ENCODE assay signal across 9 mouse cellular contexts in genomic region chr19:5057876-5058775, GRCm38 (mm10). TPM values are rescaled to one million over a fixed set of nuclear protein-coding genes. Genes with fewer than 3 reads are reported as not detected.
A peak's percentile ranks its signal among the peaks of the same experiment; 100 is the strongest.
DNase-seq lines count a peak whose midpoint lies in the region; ATAC-seq and TF ChIP-seq lines count a peak whose summit lies in the region.
"Had no signal": no experiment of that assay in that cellular context is flagged by ENCODE, and none has a peak within 500 bp of the region (broad histone marks: within the 10 kb centered on the region; RNA-seq: fewer than 3 reads in every experiment).

No protein-coding gene starts in this region.

- intact Hi-C loops in left cerebral cortex, postnatal 10 days (cut with DNase I) = loop anchor here (2.0 kb wide), 1 partner anchor 15 kb away; no protein-coding TSS in a partner anchor

- no peak overlapping the region for H3K9ac ChIP-seq in kidney, embryonic 14.5 days (ENCODE audit: low read depth, low read length)
- no peak overlapping the region for H3K9ac ChIP-seq in lung, postnatal 0 days (replicated peaks; ENCODE audit: low read depth)

- DNase-seq in kidney, adult 2 months = no peak
- peak; percentile 96 for DNase-seq in ES-CJ7 (ENCODE audit: low read depth, low spot score)
- DNase-seq in lung, postnatal 0 days (ENCODE audit: low spot score) = peak; percentile 72
- no peak for DNase-seq in urinary bladder, postnatal 10 days (ENCODE audit: low spot score)
- no peak for DNase-seq in left cerebral cortex, postnatal 10 days (ENCODE audit: extremely low spot score in 1 of 2, low spot score in 2 of 2)
- DNase-seq: cerebellum, adult 11-12 months; forebrain, postnatal 0 days had no signal

- TF ChIP-seq EP300 in lung, postnatal 0 days (IDR thresholded peaks at IDR 0.05) = peak; percentile 69; the same call in 1 of the 2 replicates

- no peak for TF ChIP-seq CTCF in kidney, adult 2 months (conservative IDR thresholded peaks at IDR 0.05; ENCODE audit: insufficient read depth, insufficient read length, low read depth, low read length)
- TF ChIP-seq CTCF in lung, postnatal 0 days (IDR thresholded peaks at IDR 0.05) = no peak

- no peaks in the 10 kb centered on the region for H3K36me3 ChIP-seq in kidney, embryonic 14.5 days (ENCODE audit: control insufficient read depth, insufficient read depth, low read length)
- H3K36me3 ChIP-seq in kidney, adult 2 months (ENCODE audit: control insufficient read depth, insufficient read depth, low read length) = no peaks in the 10 kb centered on the region
- H3K36me3 ChIP-seq in lung, postnatal 0 days (ENCODE audit: insufficient read depth, low read length) = no peaks in the 10 kb centered on the region

- H3K27ac ChIP-seq in kidney, embryonic 14.5 days (ENCODE audit: low read depth, low read length) = peak overlapping the region; percentile 85; the same call in 1 of the 2 replicates
- no peak overlapping the region for H3K27ac ChIP-seq in kidney, adult 2 months (ENCODE audit: insufficient read depth, low read depth, low read length)
- 0 out of 2 replicates have a peak overlapping the region, but pooled peaks have one; percentile 2 for H3K27ac ChIP-seq in brown adipose tissue, adult 24 weeks (replicated peaks; ENCODE audit: low read depth, low read length)
- peak overlapping the region; percentile 66 for H3K27ac ChIP-seq in lung, postnatal 0 days (ENCODE audit: low read length)

- no peaks in the 10 kb centered on the region for H3K9me3 ChIP-seq in kidney, embryonic 14.5 days (ENCODE audit: control insufficient read depth, low read length)
- no peaks in the 10 kb centered on the region for H3K9me3 ChIP-seq in lung, postnatal 0 days (ENCODE audit: low read length)

- TF ChIP-seq POLR2A in kidney, adult 2 months (IDR thresholded peaks at IDR 0.05; ENCODE audit: low read depth, low read length) = no peak

- H3K4me1 ChIP-seq in kidney, embryonic 14.5 days (ENCODE audit: control insufficient read depth, insufficient read depth, low read length) = peaks cover 41% of the 10 kb centered on the region
- no peaks in the 10 kb centered on the region for H3K4me1 ChIP-seq in kidney, adult 2 months (ENCODE audit: control insufficient read depth, insufficient read depth, low read length)
- no peaks in the 10 kb centered on the region for H3K4me1 ChIP-seq in brown adipose tissue, adult 24 weeks (ENCODE audit: control insufficient read depth, insufficient read depth, insufficient read length, low read length)
- peaks cover 13% of the 10 kb centered on the region; the same call in 1 of the 2 replicates for H3K4me1 ChIP-seq in lung, postnatal 0 days (ENCODE audit: insufficient read depth, low read depth, low read length)

- H3K27me3 ChIP-seq in kidney, embryonic 14.5 days (ENCODE audit: control insufficient read depth, insufficient read depth, low read length) = peaks cover 6% of the 10 kb centered on the region; the same call in 1 of the 2 replicates
- H3K27me3 ChIP-seq in kidney, adult 2 months (replicated peaks; ENCODE audit: control insufficient read depth, insufficient read depth, low read length) = no peaks in the 10 kb centered on the region
- H3K27me3 ChIP-seq in lung, postnatal 0 days (replicated peaks; ENCODE audit: insufficient read depth, low read length) = no peaks in the 10 kb centered on the region

- no peak overlapping the region for H3K4me3 ChIP-seq in kidney, embryonic 14.5 days (ENCODE audit: low read length)
- no peak overlapping the region for H3K4me3 ChIP-seq in kidney, adult 2 months (ENCODE audit: insufficient read depth, low read depth, low read length)
- H3K4me3 ChIP-seq in brown adipose tissue, adult 24 weeks (ENCODE audit: insufficient read depth, low read depth, low read length) = no peak overlapping the region
- H3K4me3 ChIP-seq in lung, postnatal 0 days (ENCODE audit: low read depth, low read length) = no peak overlapping the region

- ATAC-seq in kidney, embryonic 14.5 days (ENCODE audit: low FRiP score, low TSS enrichment) = no peak
- ATAC-seq in lung, postnatal 0 days = peak; percentile 28
- ATAC-seq: forebrain, postnatal 0 days had no signal

- no peak overlapping the region for H3K4me2 ChIP-seq in kidney, embryonic 14.5 days (replicated peaks; ENCODE audit: low read depth, low read length)
- H3K4me2 ChIP-seq in lung, postnatal 0 days (replicated peaks; ENCODE audit: low read depth, low read length) = no peak overlapping the region

- 26% methylated on average over 16 of the region's 16 CpGs for WGBS in kidney, embryonic 14.5 days
- 42% methylated on average over 16 of the region's 16 CpGs for WGBS in kidney, adult 2 months
- 21% methylated on average over 16 of the region's 16 CpGs for whole genome bisulfite sequencing in lung, postnatal 0 days

RNA-seq across cellular contexts. Expression of gene Rin1, which starts 7.8 kb away (rescaled TPM):
- 2.5 and 4.8 TPM in 2 replicates for polyA plus RNA-seq in kidney, embryonic 14.5 days (2014; fragmentation: Nextera tagmentation; extraction: Ambion mirVana)
- polyA plus RNA-seq in kidney, adult 2 months (2012; rRNA removed) = 2.8 and 4.7 TPM in 2 replicates
- polyA plus RNA-seq in brown adipose tissue, adult 24 weeks (2012; ENCODE audit: insufficient read depth, insufficient read length, missing spikeins) = not detected in 2 replicates
- 1.7 and 1.9 TPM in 2 replicates for polyA plus RNA-seq in lung, postnatal 0 days (2015; fragmentation: Nextera tagmentation; extraction: Ambion mirVana)
- 10 to 100 TPM; 16.9 to 24.1 TPM for total RNA-seq in left cerebral cortex, postnatal 10 days (2021)

RNA-seq across cellular contexts. Expression of gene Cd248, which starts 9.8 kb away (rescaled TPM):
- polyA plus RNA-seq in kidney, embryonic 14.5 days (2014; fragmentation: Nextera tagmentation; extraction: Ambion mirVana) = 44.2 and 57.9 TPM in 2 replicates
- 10.7 and 10.8 TPM in 2 replicates for polyA plus RNA-seq in kidney, adult 2 months (2012; rRNA removed)
- polyA plus RNA-seq in brown adipose tissue, adult 24 weeks (2012; ENCODE audit: insufficient read depth, insufficient read length, missing spikeins) = 10.7 and 24.4 TPM in 2 replicates
- polyA plus RNA-seq in lung, postnatal 0 days (2015; fragmentation: Nextera tagmentation; extraction: Ambion mirVana) = 23.1 and 25.1 TPM in 2 replicates
- 10 to 100 TPM in 1 of 2 experiments, 1 to 10 TPM in 1; 9.5 to 12.2 TPM for total RNA-seq in left cerebral cortex, postnatal 10 days (2021)

RNA-seq across cellular contexts. Expression of gene Brms1, which starts 17.0 kb away (rescaled TPM):
- 43.3 and 57.5 TPM in 2 replicates for polyA plus RNA-seq in kidney, embryonic 14.5 days (2014; fragmentation: Nextera tagmentation; extraction: Ambion mirVana)
- 36.5 and 38.7 TPM in 2 replicates for polyA plus RNA-seq in kidney, adult 2 months (2012; rRNA removed)
- polyA plus RNA-seq in brown adipose tissue, adult 24 weeks (2012; ENCODE audit: insufficient read depth, insufficient read length, missing spikeins) = 9.8 and 15.1 TPM in 2 replicates
- 40.8 and 47.6 TPM in 2 replicates for polyA plus RNA-seq in lung, postnatal 0 days (2015; fragmentation: Nextera tagmentation; extraction: Ambion mirVana)
- total RNA-seq in left cerebral cortex, postnatal 10 days (2021) = 1 to 10 TPM; 6.6 to 8.8 TPM

RNA-seq across cellular contexts. Expression of gene AC124502.3, which starts 19.4 kb away (rescaled TPM):
- 1.2 and 1.5 TPM in 2 replicates for polyA plus RNA-seq in kidney, embryonic 14.5 days (2014; fragmentation: Nextera tagmentation; extraction: Ambion mirVana)
- 0.46 and 0.66 TPM in 2 replicates for polyA plus RNA-seq in kidney, adult 2 months (2012; rRNA removed)
- polyA plus RNA-seq in brown adipose tissue, adult 24 weeks (2012; ENCODE audit: insufficient read depth, insufficient read length, missing spikeins) = 2.0 and 3.8 TPM in 2 replicates
- polyA plus RNA-seq in lung, postnatal 0 days (2015; fragmentation: Nextera tagmentation; extraction: Ambion mirVana) = 1.1 and 1.6 TPM in 2 replicates
- total RNA-seq in left cerebral cortex, postnatal 10 days (2021) = 1 to 10 TPM; 6.3 to 7.0 TPM

RNA-seq across cellular contexts. Expression of gene B4gat1, which starts 19.5 kb away (rescaled TPM):
- polyA plus RNA-seq in kidney, embryonic 14.5 days (2014; fragmentation: Nextera tagmentation; extraction: Ambion mirVana) = 35.7 and 44.8 TPM in 2 replicates
- polyA plus RNA-seq in kidney, adult 2 months (2012; rRNA removed) = 45.0 and 50.6 TPM in 2 replicates
- polyA plus RNA-seq in brown adipose tissue, adult 24 weeks (2012; ENCODE audit: insufficient read depth, insufficient read length, missing spikeins) = 9.3 and 10.3 TPM in 2 replicates
- 33.8 and 36.3 TPM in 2 replicates for polyA plus RNA-seq in lung, postnatal 0 days (2015; fragmentation: Nextera tagmentation; extraction: Ambion mirVana)
- 100 to 1,000 TPM; 133 to 136 TPM for total RNA-seq in left cerebral cortex, postnatal 10 days (2021)

Comparison
In these comparisons a context has a peak if more than half of its experiments do, and no peak if none do; other contexts are left out.
1. DNase-seq: peak in ES-CJ7 (single experiment) and lung, postnatal 0 days (single experiment); none in kidney, adult 2 months (single experiment), urinary bladder, postnatal 10 days (single experiment) and left cerebral cortex, postnatal 10 days (0 of 2).